Mouse (Mus musculus): ENCODE measurements around the gene Map4k2.
A peak's percentile ranks its signal among the peaks of the same experiment; 100 is the strongest.

Map4k2 gene

DNA sequence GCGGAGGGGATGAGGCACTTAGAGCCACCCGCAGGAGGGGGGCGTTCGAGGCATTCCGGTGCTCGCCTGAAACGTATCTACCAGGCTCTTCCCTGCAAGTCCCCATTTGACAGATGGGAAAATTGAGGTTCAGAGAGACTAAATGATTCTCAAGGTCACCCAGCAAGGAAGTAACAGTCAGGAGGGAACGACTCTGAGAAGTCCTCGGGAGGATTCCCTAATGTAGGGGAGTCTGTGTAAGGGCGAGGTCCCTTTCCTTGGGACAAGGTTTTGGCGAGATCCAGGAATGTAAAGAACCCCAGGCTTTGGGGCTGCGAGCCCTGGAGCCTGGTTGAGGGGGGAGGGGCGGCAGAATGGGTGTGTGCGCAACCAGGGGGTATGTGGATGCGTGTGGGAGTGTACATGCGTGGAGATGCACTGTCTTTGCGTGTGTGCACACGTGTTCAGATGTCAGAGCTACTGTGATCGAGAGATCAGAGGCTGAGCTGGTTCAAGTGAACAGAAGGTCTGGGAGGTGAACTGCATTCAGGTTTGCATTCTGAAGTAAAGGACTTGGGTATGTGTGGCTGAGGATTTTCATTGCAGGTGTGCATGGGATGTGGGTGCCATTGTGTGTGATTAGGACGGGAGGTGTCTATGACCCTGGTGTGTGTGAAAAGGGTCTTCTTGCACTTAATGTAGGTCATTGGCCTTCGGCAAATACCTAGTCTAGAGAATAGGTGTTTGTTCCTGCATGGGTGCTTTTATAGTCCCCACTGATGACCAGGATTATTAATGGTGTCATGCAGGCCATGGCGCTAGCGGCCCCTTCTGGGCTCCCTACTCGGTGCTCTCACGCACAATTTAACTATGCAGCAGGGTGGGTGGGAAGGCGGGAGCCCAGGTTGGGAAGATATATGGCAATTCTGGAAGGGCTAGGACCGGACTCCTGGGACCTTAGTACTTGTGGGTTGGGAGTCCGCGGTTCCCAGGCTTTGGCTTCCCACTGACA, 59.5 kb downstream of the Map4k2 start:
- DNase-seq (ENCODE audit: low read depth): peak; percentile 22

DNA sequence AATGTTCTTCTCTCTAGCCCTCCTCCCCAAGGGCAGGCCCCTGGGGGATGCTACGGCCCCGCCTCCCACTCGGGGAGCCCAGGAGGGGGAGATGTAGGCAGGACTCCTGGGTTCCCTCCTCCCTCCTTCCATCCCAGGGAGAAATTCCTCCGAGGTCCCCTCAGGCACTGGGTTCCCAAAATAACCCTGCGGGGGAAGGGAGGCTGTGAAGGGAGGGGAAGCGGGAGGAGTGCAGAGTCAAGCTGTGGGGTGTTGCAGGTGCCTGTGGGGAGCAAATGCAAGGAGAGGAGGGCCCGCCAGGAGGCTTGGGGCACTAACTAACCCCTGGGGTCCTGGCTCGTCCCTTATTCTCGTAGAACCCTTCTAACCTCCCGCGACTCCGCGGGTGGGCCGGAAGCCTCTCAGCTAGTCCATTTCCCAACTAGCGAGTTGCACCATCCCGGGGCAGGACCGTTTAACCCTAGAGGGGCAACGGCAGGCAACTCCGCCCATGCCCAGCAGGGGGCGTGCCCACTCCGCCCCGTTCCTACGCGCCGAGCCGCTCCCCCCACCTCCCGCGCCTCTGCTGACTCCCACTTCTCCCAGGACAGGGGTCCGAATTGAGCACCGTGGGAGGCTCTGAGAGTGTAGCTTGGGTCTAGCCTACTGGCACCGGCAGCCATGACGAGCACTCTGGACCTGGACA, 60.3 kb downstream of the Map4k2 start:
- DNase-seq (ENCODE audit: low read depth): peak; percentile 74

DNA sequence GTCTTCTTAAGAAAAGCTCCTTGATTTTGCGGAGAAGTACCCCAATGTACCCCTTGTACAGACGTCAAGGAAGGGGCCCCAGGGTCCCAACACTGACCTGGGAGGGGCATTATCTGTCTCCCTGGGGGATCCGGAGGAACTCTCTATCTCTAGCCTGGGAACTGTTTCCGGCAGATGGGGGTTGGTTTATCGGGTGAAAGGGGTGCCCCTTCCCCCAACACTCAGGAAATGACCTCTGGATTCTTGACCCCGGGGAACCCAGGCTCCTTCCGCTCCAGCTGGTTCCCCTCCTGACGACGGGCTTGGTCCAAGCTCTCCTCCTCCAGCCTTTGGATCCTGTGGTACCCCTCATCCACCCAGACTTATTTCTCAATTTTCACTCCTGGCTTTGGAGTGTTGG, 61.0 kb downstream of the Map4k2 start:
- DNase-seq (ENCODE audit: low read depth): no peak

DNA sequence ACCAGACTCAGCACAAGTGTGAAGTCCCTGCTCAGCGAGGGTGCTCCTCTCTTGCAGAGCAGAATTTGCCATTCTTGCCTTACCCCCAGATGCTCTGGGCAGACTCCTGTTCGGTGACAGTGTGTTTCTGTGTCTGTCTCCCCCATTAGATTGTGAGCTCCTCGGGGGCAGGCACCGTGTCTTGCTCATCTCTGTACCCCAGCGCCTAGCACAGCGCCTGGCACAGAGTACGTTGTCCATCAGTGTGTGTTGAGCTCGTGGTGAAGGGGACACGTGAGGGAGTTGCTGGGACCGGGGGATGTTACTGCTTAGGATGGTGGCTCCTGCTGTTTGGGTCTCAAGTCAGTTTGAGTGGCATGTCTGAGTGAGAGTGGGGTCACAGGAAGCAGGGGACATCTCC, 62.9 kb downstream of the Map4k2 start:
- DNase-seq (ENCODE audit: low read depth): no peak

Measured in c-Kit-positive CD71-negative TER-119-negative erythroid progenitor cells, embryonic 14.5 days (primary cell).